Mouse (Mus musculus) megakaryocyte progenitor cell, adult 5-6 weeks (primary cell): Measurements from ENCODE around the gene Efcab11. TPM values are rescaled to one million over a fixed set of nuclear protein-coding genes. Genes with fewer than 3 reads are reported as not detected.
A peak's percentile ranks its signal among the peaks of the same experiment; 100 is the strongest.

Source experiments
- ATAC-seq: replicated peaks from 2 replicates; pipeline ENCODE4 v1.8.0; 2016; ENCODE audit warnings: mild to moderate bottlenecking, moderate TSS enrichment, inconsistent platforms; ENCODE audit not compliant: poor library complexity
- total RNA-seq, 2 experiments: library from RNA; stranded (forward) in 1 of 2; stranded (reverse) in 1 of 2; fragments of 157-497, 149-512 nt in 1 of 2; fragments of 200-1000 nt in 1 of 2; gene quantifications; 2 replicates each; pipeline versions ENCODE4 v1.2.3 to v1.2.4; 2015 to 2017

The Efcab11 gene
- total RNA-seq, 2 experiments from 2014 or later, result 5.1 to 10.2 TPM

DNA sequence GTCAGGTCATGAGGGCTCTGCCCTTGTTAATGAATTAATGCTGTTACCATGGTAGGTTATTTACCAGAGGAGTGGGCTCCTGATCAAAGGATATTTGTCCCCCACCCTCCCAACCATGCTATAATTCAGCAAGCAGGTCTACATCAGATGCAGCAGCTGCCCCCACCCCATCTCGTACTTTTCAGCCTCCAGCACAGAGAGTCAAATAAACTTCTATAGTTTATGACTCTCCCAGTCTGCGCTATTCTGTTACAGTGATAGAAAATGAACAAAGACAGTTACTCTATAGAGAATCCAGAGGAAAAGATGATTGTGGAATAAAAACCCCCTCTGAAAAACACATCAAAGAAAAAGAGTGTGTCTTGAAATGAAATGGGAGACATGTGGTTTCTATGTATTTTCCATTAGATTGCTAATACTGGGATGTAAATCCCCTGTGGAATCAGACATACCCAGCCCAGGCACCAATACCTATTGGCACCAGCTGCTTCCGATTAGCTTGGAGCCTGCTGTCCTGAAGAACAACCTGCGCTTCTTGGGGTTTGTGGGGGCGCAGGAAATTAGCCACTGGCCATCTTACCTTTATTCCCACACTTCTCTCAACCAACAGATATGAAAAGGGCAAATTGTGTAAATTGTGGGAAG lies 184.7 kb downstream of the Efcab11 start:
- ATAC-seq, result no peak

GRCm38 (mm10) chr12:99694066-99694465 lies 190.2 kb downstream of the Efcab11 start:
- ATAC-seq, result no peak

- ATAC-seq, result no peak
These were observed 197.7 kb downstream of the Efcab11 start for GRCm38 (mm10) chr12:99686418-99686992.

DNA sequence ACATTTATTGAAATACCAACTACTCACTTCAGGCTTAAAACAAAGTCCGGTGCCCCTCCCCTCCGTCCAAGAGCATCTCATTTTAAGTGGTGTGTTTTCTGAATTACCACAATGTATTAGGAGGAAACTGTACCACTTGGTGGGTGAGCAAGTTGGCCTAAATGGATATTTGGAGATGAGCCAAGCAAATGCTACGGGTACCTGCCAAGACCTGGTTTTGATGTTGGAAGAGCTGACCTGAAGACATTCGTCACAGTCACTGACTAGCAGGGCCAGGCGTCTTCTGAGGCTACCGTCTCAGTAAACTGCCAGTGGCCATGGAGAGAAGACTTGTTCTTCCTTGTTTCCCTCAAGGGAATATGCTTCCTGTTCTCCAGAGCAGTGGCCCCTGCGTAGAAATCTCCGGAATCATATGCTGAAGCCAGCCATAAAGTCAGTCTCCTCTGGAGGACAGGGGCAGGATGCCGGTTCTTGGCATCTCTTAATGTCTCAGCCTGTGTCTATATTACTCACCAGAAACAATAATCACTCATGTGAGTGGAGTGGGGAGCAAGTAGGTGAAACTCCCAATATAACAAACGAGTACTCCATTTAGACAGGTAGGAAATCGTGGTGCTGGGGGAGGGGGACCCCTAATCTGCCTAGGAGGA lies 198.7 kb downstream of the Efcab11 start:
- ATAC-seq, result no peak

- no peak for ATAC-seq
These were observed 202.6 kb downstream of the Efcab11 start for GRCm38 (mm10) chr12:99681681-99682080.

- no peak for ATAC-seq
These were observed 212.4 kb downstream of the Efcab11 start for GRCm38 (mm10) chr12:99671866-99672191.

GRCm38 (mm10) chr12:99671162-99671865 lies 212.9 kb downstream of the Efcab11 start:
- no peak for ATAC-seq

GRCm38 (mm10) chr12:99670762-99671152 lies 213.5 kb downstream of the Efcab11 start:
- no peak for ATAC-seq

DNA sequence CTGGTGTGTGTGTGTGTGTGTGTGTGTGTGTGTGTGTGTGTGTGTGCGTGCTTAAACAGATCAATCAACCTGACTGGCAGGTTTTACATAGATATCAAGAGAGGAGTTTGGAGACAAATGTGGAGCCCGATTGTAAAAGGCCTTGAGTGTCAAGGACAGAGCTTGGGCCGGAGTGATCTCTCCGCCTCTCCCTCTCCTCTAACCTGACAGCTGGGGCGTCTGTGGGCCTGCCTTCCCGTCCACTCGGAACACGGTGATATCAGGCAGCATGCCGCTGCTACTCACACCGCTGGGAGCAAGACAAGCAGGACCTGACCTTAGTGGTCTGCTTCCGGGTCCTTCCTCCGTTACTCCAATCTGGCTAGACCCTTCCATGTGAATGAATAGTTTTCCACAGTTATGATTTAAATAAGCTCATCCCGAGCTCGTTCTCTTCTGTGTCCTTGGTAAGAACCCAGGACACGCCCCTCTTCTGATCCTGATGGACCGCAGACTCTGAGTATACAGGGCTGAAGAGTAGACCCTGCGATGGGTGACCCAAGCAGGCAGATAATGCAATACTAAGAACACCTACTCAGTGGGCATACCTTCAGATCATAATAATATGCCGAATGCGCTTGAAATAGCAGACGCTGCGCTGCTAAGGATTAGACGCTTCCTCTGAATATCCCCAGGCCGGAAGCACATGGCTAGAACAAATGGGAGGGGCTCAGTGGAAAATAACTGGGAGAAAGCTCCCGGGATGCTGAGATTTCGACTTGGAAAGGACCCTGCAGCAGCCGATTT lies 214.1 kb downstream of the Efcab11 start:
- no peak for ATAC-seq

GRCm38 (mm10) chr12:99654991-99655880 lies 229.0 kb downstream of the Efcab11 start:
- no peak for ATAC-seq

- no peak for ATAC-seq
These were observed 231.8 kb downstream of the Efcab11 start for GRCm38 (mm10) chr12:99652459-99652858.

- no peak for ATAC-seq
These were observed 234.5 kb downstream of the Efcab11 start for GRCm38 (mm10) chr12:99649732-99650131.

- ATAC-seq, result no peak
These were observed 235.5 kb downstream of the Efcab11 start for GRCm38 (mm10) chr12:99648781-99649180.

GRCm38 (mm10) chr12:99646556-99647354 lies 237.5 kb downstream of the Efcab11 start:
- ATAC-seq, result peak; percentile 82

- no peak for ATAC-seq
These were observed 238.8 kb downstream of the Efcab11 start for GRCm38 (mm10) chr12:99645418-99645817.

GRCm38 (mm10) chr12:99644966-99645365 lies 239.3 kb downstream of the Efcab11 start:
- peak; percentile 51 for ATAC-seq
